Mouse (Mus musculus): ENCODE data around the gene Olfr1116.
"Not testable (repeated sequence)": the region's sequence is repeated elsewhere in the genome, so short reads cannot be mapped to it uniquely, and the experiment has no call there.

Olfr1116 gene

GRCm38 (mm10) chr2:87267234-87267633, at the start of gene Olfr1116:
Olfr1116 (plus strand) TSS chr2:87267534.
- DNase-seq (ENCODE audit: low spot score) = no peak

- DNase-seq (ENCODE audit: low spot score) = no peak
These were observed 19.6 kb upstream of the Olfr1116 start, which contains the start of gene Olfr1115 for GRCm38 (mm10) chr2:87247713-87248112. Olfr1115 (plus strand) TSS chr2:87248013.

- not testable (repeated sequence) for DNase-seq (ENCODE audit: low spot score)
These were observed 26.6 kb downstream of the Olfr1116 start for GRCm38 (mm10) chr2:87293977-87294376.

GRCm38 (mm10) chr2:87307281-87307680, 39.9 kb downstream of the Olfr1116 start, which contains the start of gene Olfr1118:
Olfr1118 (plus strand) TSS chr2:87307581.
- no peak for DNase-seq (ENCODE audit: low spot score)
